ENCODE assay signal across 33 mouse cellular contexts in the genomic region with DNA sequence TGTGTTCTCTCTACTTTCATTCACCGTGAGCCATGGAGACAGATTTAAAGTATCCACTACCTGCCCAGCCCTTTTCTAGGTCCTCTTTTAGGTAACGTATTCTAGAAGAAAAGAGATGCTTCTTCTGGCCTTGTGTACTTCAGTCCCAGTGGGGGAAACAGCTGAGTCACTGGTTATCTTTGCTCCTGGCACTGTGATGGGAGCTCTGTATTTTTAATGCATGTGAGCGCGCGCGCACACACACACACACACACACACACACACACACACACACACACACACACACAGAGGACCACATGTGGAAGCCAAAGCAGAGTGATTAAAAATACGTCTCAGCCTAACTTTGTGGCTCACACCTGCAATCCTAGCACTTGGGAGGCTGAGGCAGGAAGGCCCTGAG. TPM values are rescaled to one million over a fixed set of nuclear protein-coding genes. Genes with fewer than 3 reads are reported as not detected.
DNase-seq lines count a peak whose midpoint lies in the region; ATAC-seq lines count a peak whose summit lies in the region.
"Had no signal": no experiment of that assay in that cellular context is flagged by ENCODE, and none has a peak within 500 bp of the region (broad histone marks: within the 10 kb centered on the region; RNA-seq: fewer than 3 reads in every experiment).

No protein-coding gene starts in this region.

- no peak for ATAC-seq in liver, embryonic 15.5 days (ENCODE audit: insufficient read depth)
- ATAC-seq: forebrain, postnatal 0 days; hindbrain, embryonic 16.5 days; intestine, embryonic 15.5 days; Patski had no signal

- 52% methylated on average over 7 of the region's 7 CpGs for WGBS in liver, embryonic 15.5 days (ENCODE audit: insufficient replicate concordance)

- DNase-seq in 416B (ENCODE audit: low read depth) = peak; percentile 51
- DNase-seq in MEL-GATA-1-ER (ENCODE audit: extremely low read depth, low read depth) = peak; percentile 74
- DNase-seq in induced T-regulatory cell, adult 2 months (ENCODE audit: low read depth) = peak; percentile 36
- no peak for DNase-seq in embryo, embryonic 10 days (ENCODE audit: low spot score)
- DNase-seq in adrenal gland, postnatal 36 days = no peak
- DNase-seq in cerebellum, adult 11 months = no peak
- DNase-seq: adrenal gland, postnatal 10 days; B cell, adult 2 months; cerebellum, adult 8-10 months; forebrain, postnatal 0 days; heart, postnatal 10 days; kidney, adult 8-10 months; kidney, postnatal 14 days; layer of hippocampus, adult 9-11 months; lung, postnatal 36 days; right cerebral cortex, adult 18-20 months; spleen, adult 18-20 months; thymus, postnatal 36 days had no signal

- no peak overlapping the region for H3K9ac ChIP-seq in liver, embryonic 15.5 days
- H3K9ac ChIP-seq: embryonic facial prominence, embryonic 13.5 days; forebrain, embryonic 12.5 days; forebrain, postnatal 0 days; heart, embryonic 13.5 days; intestine, embryonic 15.5 days; limb, embryonic 15.5 days; neural tube, embryonic 12.5 days had no signal

- peak overlapping the region; percentile 87 for H3K27ac ChIP-seq in liver, embryonic 15.5 days (replicated peaks)
- H3K27ac ChIP-seq: embryonic facial prominence, embryonic 13.5 days; forebrain, embryonic 12.5 days; heart, embryonic 13.5 days; intestine, embryonic 15.5 days; limb, embryonic 15.5 days; neural tube, embryonic 12.5 days had no signal

- no peaks in the 10 kb centered on the region for H3K9me3 ChIP-seq in liver, embryonic 15.5 days (replicated peaks)
- H3K9me3 ChIP-seq: embryonic facial prominence, embryonic 13.5 days; forebrain, embryonic 12.5 days; heart, embryonic 13.5 days; intestine, embryonic 15.5 days; limb, embryonic 10.5 days; limb, embryonic 15.5 days; neural tube, embryonic 12.5 days had no signal

- H3K4me2 ChIP-seq in liver, embryonic 15.5 days = no peak overlapping the region
- H3K4me2 ChIP-seq: embryonic facial prominence, embryonic 13.5 days; forebrain, embryonic 12.5 days; heart, embryonic 13.5 days; intestine, embryonic 15.5 days; limb, embryonic 15.5 days; midbrain, embryonic 11.5 days; neural tube, embryonic 12.5 days had no signal

- peaks cover 10% of the 10 kb centered on the region; the same call in 1 of the 2 replicates for H3K36me3 ChIP-seq in liver, embryonic 15.5 days (replicated peaks)

- H3K4me1 ChIP-seq in liver, embryonic 15.5 days (replicated peaks) = peaks cover 51% of the 10 kb centered on the region

- no peaks in the 10 kb centered on the region; the same call in 1 of the 2 replicates for H3K27me3 ChIP-seq in liver, embryonic 15.5 days
- H3K27me3 ChIP-seq: forebrain, embryonic 12.5 days; intestine, embryonic 15.5 days; limb, embryonic 15.5 days; neural tube, embryonic 12.5 days; Patski had no signal

- no peak overlapping the region for H3K4me3 ChIP-seq in liver, embryonic 15.5 days (replicated peaks)
- H3K4me3 ChIP-seq: erythroblast, embryonic 14.5 days; forebrain, embryonic 12.5 days; heart, embryonic 13.5 days; intestine, embryonic 15.5 days; limb, embryonic 10.5 days; limb, embryonic 15.5 days; myocyte; neural tube, embryonic 12.5 days had no signal

RNA-seq across cellular contexts. Expression of a gene that starts 1.4 kb away (rescaled TPM):
- polyA plus RNA-seq in liver, embryonic 15.5 days (2015; fragmentation: Nextera tagmentation; extraction: Ambion mirVana) = 10.5 and 11.0 TPM in 2 replicates
- total RNA-seq in adrenal gland, postnatal 36 days (2021) = 10 to 100 TPM; 17.2 to 25.1 TPM

RNA-seq across cellular contexts. Expression of a gene that starts 9.7 kb away (rescaled TPM):
- polyA plus RNA-seq in liver, embryonic 15.5 days (2015; fragmentation: Nextera tagmentation; extraction: Ambion mirVana) = 2.9 and 3.9 TPM in 2 replicates
- under 1 TPM; 0.26 TPM for total RNA-seq in adrenal gland, postnatal 36 days (2021)

RNA-seq across cellular contexts. Expression of a gene that starts 22.1 kb away (rescaled TPM):
- polyA plus RNA-seq in liver, embryonic 15.5 days (2015; fragmentation: Nextera tagmentation; extraction: Ambion mirVana) = 39.4 and 43.5 TPM in 2 replicates
- total RNA-seq in adrenal gland, postnatal 36 days (2021) = 10 to 100 TPM; 72.7 to 73.2 TPM
- polyA plus RNA-seq: erythroblast, embryonic 14.5 days had no signal

RNA-seq across cellular contexts. Expression of a gene that starts 22.1 kb away (rescaled TPM):
- 23.4 and 24.4 TPM in 2 replicates for polyA plus RNA-seq in liver, embryonic 15.5 days (2015; fragmentation: Nextera tagmentation; extraction: Ambion mirVana)
- 10 to 100 TPM; 17.3 to 20.7 TPM for total RNA-seq in adrenal gland, postnatal 36 days (2021)

RNA-seq across cellular contexts. Expression of a gene that starts 34.8 kb away (rescaled TPM):
- 57.5 and 77.8 TPM in 2 replicates for polyA plus RNA-seq in liver, embryonic 15.5 days (2015; fragmentation: Nextera tagmentation; extraction: Ambion mirVana)
- total RNA-seq in adrenal gland, postnatal 36 days (2021) = 1 to 10 TPM in 1 of 2 experiments, under 1 TPM in 1; 0.93 to 1.3 TPM
- total RNA-seq: gastrocnemius, adult 8-10 months had no signal
- polyA plus RNA-seq: hindbrain, embryonic 11.5 days had no signal

Comparison
In these comparisons a context has a peak if more than half of its experiments do, and no peak if none do; other contexts are left out.
1. DNase-seq: peak in 416B (single experiment), MEL-GATA-1-ER (single experiment) and induced T-regulatory cell, adult 2 months (single experiment); none in embryo, embryonic 10 days (single experiment), adrenal gland, postnatal 36 days (0 of 2) and cerebellum, adult 11 months (single experiment).